Mouse (Mus musculus) kidney, adult 11 months (tissue): ENCODE measurements at regions not wholly inside any gene's neighbourhood (a gene's known extent, or its start where the extent isn't known, plus 50 kb on each side); places are given as distances from the start of the nearest gene placed in this dataset.

Experiments
- DNase-seq: peaks from one replicate; pipeline ENCODE4 v3.0.0; 2022

GRCm38 (mm10) chr12:26244701-26245100, 170.4 kb downstream of the Rnf144a start:
- no peak for DNase-seq

- DNase-seq: no peak
Measured at GRCm38 (mm10) chr12:26227557-26228020, 187.5 kb downstream of the Rnf144a start.

DNA sequence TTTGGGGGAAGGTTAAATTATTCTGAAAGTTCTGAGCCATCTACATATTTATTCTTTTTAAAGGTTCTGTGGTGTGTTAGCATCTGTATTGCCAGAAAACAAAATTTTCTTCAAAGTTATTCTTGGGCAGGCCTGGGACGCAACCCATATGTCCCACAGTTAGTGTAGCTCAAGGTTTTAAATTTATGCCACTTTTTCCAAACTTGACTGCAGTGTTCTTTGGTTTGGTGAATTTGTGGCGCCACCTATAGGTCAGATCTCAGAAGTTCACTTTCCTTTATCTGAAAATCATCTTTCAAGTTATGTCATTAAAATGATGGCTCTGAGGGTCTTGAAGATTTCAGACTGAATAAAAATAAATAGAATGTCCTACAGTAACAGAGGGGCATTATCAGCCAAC, 188.7 kb downstream of the Rnf144a start:
- DNase-seq: no peak

DNA sequence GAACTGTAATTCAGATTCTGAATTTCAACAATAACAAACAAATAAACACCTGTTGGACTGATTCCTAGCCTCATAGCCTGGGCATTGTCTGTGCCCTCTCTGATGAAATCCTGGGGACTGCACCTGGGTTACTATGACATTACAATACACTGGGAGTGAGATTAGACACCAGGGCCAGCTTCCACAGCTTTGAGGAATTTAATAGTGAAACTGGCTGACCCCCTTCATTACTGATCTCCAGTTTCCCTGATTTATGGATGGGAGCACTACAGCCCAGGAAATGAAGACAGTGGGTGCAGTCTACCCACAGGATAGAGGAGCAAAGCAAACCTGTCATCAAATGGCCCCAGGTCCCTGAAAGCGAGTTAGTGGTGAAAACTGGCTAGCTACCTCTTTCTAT, 202.6 kb downstream of the Rnf144a start:
- DNase-seq: no peak

DNA sequence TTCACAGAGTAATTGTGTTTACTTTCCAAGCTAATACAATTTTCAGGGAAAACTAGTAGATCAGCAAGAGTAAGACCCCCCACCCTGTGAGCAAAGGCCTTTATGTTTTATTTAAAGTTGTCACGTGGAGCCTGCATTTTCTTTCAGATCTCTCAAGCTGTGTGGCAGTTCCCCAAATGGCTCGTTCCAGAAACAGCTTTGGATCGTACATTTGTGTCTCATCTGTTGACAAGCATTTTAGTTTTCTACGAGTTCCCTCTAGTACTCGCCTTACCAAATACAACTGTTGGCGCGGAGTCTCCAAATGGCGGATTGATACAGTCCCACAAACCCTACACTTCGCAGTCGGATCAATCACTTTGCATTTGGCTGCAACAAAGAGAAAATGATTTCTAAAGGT, 203.6 kb downstream of the Rnf144a start:
- no peak for DNase-seq

DNA sequence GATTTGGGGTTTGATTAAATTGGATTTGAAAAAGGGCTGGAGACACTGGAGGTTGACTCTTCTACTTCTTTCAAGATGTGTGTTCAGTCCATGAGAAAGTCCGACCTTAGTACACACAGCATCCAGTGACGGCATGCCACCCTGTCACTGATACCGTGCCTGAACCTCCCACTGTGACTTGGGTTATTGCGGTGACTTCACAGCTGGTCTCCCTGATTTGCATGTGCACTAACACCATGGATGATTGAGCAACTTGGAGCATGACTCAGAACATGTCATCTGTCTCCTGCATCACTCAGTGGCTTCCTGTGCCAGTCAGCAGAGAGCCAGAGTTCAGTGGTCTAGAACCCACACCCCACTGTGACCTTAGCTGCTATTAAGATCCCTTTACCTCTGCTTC, 208.3 kb downstream of the Rnf144a start:
- DNase-seq: no peak

GRCm38 (mm10) chr12:26206036-26206435, 209.0 kb downstream of the Rnf144a start:
- no peak for DNase-seq

DNA sequence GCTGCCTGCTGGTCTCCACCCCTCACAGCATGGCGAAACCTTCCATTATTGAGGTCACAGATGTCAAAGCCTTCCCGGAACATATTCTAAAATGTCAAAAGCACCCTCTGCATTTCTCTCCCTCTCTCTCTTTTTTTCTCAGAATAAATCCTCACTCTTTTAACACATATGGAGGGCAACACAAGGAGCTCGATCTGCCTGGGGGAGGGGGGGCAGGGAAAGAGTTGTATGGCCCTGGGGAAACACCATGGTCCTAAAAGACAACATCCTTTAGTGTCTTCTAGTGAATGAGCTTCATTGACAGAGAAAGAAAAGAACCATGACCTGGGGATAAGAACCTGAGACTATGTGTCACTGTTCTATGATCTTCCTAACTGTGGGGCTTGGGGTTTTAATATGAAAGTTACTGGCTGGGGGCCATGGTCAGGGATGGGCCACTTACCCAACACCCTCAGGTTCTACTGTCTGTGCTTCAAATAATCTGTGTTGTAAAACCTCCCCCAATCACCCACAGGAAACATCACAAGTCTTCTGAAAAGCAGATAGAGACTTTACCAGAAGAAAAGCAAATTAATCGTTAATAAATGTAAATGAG, 223.0 kb downstream of the Rnf144a start:
- no peak for DNase-seq

- no peak for DNase-seq
Measured at GRCm38 (mm10) chr12:26191268-26191981, 223.6 kb downstream of the Rnf144a start.

DNA sequence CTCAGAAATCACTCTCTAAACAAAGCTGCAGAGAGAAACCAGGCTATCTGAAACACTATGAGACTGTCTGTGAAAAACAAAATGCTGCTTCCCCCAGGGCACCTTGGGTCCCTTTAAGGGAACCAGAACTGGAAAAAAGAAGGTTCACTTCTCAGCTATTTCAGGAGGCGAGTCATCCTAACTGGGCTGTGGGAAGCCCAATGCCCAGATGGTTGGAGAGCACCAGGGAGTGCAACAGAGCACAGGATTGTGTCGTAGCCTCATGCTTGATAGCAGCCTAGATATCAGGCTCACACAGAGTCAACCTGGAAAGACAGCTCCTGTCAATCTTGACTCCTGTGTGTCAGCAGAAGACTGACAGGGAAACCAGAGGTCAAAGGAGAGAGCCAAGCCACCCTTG, 226.1 kb downstream of the Rnf144a start:
- DNase-seq: no peak

DNA sequence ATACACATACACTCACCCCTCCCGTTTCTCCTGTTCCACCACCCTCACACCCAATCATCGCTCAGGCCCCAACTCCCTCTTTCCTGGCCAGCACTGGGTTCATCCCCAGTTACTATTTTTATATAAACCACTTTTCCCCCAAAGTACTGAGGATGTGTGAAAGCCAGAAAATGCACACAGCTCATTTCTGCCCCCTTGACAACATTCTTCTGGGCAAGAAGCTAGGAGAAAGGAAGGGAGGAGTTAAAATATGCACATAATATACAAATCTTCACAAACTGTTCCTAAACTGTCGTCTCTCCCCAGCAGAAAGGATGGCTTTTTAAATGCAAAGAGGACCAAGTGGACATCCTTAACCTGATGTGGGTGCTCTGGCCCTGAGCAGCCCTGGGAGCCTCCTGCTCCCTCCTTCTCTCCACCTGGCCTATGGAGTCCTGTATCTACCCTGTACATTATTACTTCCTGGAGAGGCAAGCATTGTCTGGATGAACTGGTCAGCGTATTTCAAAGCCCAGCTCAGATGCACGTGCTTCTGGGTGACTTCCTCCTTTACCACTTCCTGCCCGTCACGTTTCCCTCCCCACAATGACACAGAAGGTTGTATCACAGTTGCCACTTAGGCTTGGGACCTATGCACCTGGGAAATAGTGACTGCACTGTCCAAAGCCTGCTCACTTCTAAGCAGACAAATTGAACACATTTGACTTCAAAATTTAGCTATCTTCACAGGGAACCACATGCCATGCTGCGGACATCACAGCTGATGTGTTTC, 227.8 kb downstream of the Rnf144a start:
- no peak for DNase-seq

- no peak for DNase-seq
Measured at GRCm38 (mm10) chr12:26184701-26185460, 230.2 kb downstream of the Rnf144a start.

GRCm38 (mm10) chr12:26183021-26183420, 232.0 kb downstream of the Rnf144a start:
- DNase-seq: no peak

GRCm38 (mm10) chr12:26180846-26181245, 234.2 kb downstream of the Rnf144a start:
- DNase-seq: no peak

- DNase-seq: no peak
Measured at GRCm38 (mm10) chr12:26176231-26176662, 238.8 kb downstream of the Rnf144a start.

DNA sequence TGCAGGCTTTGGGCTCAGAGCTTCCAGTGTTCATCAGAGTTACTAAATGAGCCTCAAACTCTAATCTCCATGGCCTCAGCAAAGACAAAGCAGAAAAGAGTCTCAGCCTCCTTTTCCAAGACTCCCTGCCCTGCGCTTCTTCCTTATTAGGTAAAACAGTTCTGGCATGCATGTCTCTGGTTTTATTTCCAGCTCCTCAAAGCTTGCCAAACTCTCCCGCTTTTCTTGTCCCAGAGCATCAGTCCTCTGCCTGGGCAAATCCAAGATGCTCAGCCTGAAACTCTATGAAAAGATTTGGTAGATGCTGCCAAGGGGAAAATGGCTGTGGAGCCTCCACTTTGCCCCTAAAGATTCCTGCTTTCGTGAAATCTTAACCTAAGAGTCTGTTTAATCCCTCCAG, 251.6 kb downstream of the Rnf144a start:
- no peak for DNase-seq

GRCm38 (mm10) chr12:26160861-26161615, 254.0 kb downstream of the Rnf144a start:
- DNase-seq: no peak

- no peak for DNase-seq
Measured at GRCm38 (mm10) chr12:26152992-26153391, 262.1 kb downstream of the Rnf144a start.

DNA sequence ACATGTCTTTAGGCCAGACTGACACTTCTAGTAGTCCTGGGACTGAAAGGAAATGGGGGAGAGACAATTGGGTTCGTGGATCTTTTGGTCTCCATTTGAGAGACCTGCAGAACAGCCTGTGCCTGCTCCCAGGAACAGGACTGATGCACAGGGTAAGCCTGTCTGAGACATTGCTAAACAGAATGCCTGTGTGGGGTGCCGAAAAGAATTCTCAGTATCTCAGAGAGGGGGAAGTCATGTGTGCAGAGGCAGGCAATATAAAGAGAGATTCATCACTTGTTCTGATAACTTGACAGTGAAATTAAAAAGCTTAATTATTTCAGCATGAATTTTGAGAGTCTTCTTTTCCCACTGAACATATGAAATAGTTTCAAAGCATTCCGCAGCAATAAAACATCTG, 268.7 kb downstream of the Rnf144a start:
- no peak for DNase-seq

DNA sequence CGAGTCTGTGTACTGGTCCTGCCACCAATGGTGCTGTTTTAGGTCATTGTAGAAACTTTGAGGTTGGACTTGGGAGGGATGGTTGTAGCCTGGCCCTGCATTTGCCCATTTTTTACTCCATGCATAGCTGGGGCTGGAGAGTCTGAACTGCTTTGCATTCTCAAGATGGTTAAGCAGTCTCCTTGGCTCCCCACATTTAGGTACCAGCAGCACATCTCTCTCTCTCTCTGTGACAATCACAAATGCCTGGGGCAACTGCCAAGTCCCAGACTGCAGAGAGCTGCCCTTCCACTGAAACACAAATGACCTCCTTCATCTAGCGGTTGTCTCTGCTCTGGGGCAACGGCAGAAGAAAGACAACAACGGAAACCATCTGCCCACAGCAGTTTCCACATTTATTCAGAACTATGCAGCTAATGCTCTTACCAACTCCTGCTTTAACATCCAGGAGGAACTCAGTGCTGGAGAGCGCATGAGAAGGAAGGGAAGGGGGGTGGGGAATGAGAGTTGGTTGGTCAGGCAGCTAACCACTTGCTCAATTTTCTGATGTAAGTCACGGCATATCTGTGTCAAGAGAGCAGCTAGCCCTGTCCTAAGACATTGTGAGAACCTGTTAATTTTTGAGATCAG, 269.9 kb downstream of the Rnf144a start:
- no peak for DNase-seq

GRCm38 (mm10) chr12:26144616-26145015, 270.4 kb downstream of the Rnf144a start:
- DNase-seq: no peak

GRCm38 (mm10) chr12:26143411-26143810, 271.6 kb downstream of the Rnf144a start:
- no peak for DNase-seq
